Mouse (Mus musculus) midbrain, embryonic 16.5 days (tissue): ENCODE measurements at regions not wholly inside any gene's neighbourhood (a gene's known extent, or its start where the extent isn't known, plus 50 kb on each side); places are given as distances from the start of the nearest gene placed in this dataset.

Experiments used
- ATAC-seq: fragments of 200-750 bp; cut with Nextera tagmentation; 2 replicates; pipeline ENCODE4 v1.8.0; 2017; ENCODE audit warnings: moderate TSS enrichment
- H3K27ac ChIP-seq: fragments of 300-500 bp; sonication (generic); 2 replicates; pipeline ENCODE4 v1.5.1; 2014; ENCODE audit warnings: mild to moderate bottlenecking, low read length, mixed read lengths
- H3K27me3 ChIP-seq: fragments of 300-500 bp; sonication (generic); 2 replicates; pipeline ENCODE4 v1.6.1; 2014; ENCODE audit warnings: low read depth, low read length, mixed read lengths; ENCODE audit not compliant: control insufficient read depth, insufficient read depth
- H3K36me3 ChIP-seq: fragments of 300-500 bp; sonication (generic); 2 replicates; pipeline ENCODE4 v1.6.1; 2014; ENCODE audit warnings: mild to moderate bottlenecking, low read length, moderate library complexity, mixed read lengths; ENCODE audit not compliant: control insufficient read depth, insufficient read depth
- H3K4me1 ChIP-seq: fragments of 300-500 bp; sonication (generic); 2 replicates; pipeline ENCODE4 v1.6.1; 2014; ENCODE audit warnings: mild to moderate bottlenecking, low read length, mixed read lengths; ENCODE audit not compliant: control insufficient read depth, insufficient read depth
- H3K4me2 ChIP-seq: fragments of 300-500 bp; sonication (generic); 2 replicates; pipeline ENCODE4 v1.6.1; 2014; ENCODE audit warnings: mild to moderate bottlenecking, low read length, mixed read lengths
- H3K4me3 ChIP-seq: fragments of 300-500 bp; sonication (generic); 2 replicates; pipeline ENCODE4 v1.5.1; 2014; ENCODE audit warnings: low read depth, mild to moderate bottlenecking, low read length, moderate library complexity, mixed read lengths
- H3K9ac ChIP-seq: fragments of 300-500 bp; sonication (generic); 2 replicates; pipeline ENCODE4 v1.6.1; 2014; ENCODE audit warnings: low read depth, low read length, mixed read lengths
- H3K9me3 ChIP-seq: fragments of 300-500 bp; sonication (generic); replicated peaks from 2 replicates; pipeline ENCODE4 v1.6.1; 2014; ENCODE audit warnings: mild to moderate bottlenecking, low read length, mixed read lengths; ENCODE audit not compliant: control insufficient read depth, poor library complexity, severe bottlenecking
- WGBS: fragments of 180-500 bp; shearing (Covaris S2); extraction: QIAGEN DNeasy Blood & Tissue Kit; methylation state at CpG from one replicate; pipeline ENCODE4 v1.1.7; 2014; 5-methylcytosine and 5-hydroxymethylcytosine counted together

DNA sequence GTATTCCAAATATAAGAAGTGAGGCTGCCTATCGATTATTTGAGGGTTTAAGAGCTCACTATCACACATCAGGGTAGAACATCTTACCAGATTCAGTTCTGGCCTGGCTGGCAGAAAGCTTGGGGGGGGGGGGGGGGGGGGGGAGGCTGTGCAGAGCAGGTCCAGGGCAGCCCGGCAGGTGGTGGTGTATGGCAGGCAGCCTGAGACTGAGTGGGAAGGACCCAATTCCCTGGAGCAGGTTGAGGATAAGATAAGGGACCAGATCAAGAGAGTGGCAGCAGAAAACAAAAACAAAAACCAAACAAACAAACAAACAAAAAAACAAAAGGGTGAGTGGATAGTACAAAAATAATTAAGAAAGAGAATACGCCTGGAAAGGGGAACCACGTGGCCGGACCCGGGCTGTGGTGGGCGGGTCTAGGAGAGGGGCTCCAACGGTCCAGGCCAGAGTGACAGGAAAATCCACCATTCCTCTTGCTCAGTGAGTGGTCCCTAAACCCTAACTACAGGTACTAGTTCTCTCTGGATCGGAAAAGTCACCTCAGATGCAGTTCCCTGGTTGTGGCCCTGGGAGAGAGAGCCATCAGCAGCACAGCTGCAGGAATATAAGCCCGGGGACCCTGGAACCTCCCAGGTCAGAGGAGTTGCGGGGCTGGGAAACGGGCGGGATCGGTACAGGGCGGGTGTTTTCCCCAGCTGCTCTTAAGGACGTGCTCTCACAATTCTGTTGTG lies 73.3 kb downstream of the Vmn2r112 start:
- ATAC-seq, result peak; percentile 97
- Histone ChIP-seq H3K4me3 (peak overlapping the region; percentile 39), H3K27me3 (no peaks in the 10 kb centered on the region), H3K27ac (no peak overlapping the region), H3K9ac (peak overlapping the region; percentile 49), H3K4me2 (peak overlapping the region; percentile 47), H3K36me3 (no peaks in the 10 kb centered on the region), H3K9me3 (no peaks in the 10 kb centered on the region; the same call in none of the 2 replicates), H3K4me1 (no peaks in the 10 kb centered on the region; the same call in 1 of the 2 replicates)
- WGBS, result 16% methylated on average over 16 of the region's 16 CpGs
